Mouse (Mus musculus): ENCODE results near the gene Armc7. TPM values are rescaled to one million over a fixed set of nuclear protein-coding genes. Genes with fewer than 3 reads are reported as not detected.

The Armc7 gene
- polyA plus RNA-seq, 1 experiment from 2014 or later = 7.6 TPM

- DNase-seq (ENCODE audit: low spot score) (no peak), ATAC-seq (ENCODE audit: low read depth) (no peak)
- 69% methylated on average over 5 of the region's 5 CpGs for WGBS
- no peak overlapping the region for H3K4me2 ChIP-seq (ENCODE audit: low read depth, low read length)
- no peak overlapping the region for H3K27ac ChIP-seq (replicated peaks; ENCODE audit: low read depth, low read length)
- H3K36me3 ChIP-seq (ENCODE audit: control insufficient read depth, insufficient read depth, low read length) = no peaks in the 10 kb centered on the region
- no peak overlapping the region for H3K4me3 ChIP-seq (ENCODE audit: low read depth, low read length)
- H3K9ac ChIP-seq (ENCODE audit: low read depth, low read length) = no peak overlapping the region
- no peaks in the 10 kb centered on the region for H3K27me3 ChIP-seq (replicated peaks; ENCODE audit: control insufficient read depth, insufficient read depth, low read length)
- no peaks in the 10 kb centered on the region for H3K4me1 ChIP-seq (ENCODE audit: control insufficient read depth, insufficient read depth, low read length)
- H3K9me3 ChIP-seq (ENCODE audit: control insufficient read depth, low read length) = 0 out of 2 replicates have a peak, but pooled peaks cover 7% of the 10 kb centered on the region
Observed at GRCm38 (mm10) chr11:115437571-115438122, 37.8 kb upstream of the Armc7 start.

- H3K4me1 ChIP-seq (ENCODE audit: control insufficient read depth, insufficient read depth, low read length) = no peaks in the 10 kb centered on the region
- no peak overlapping the region for H3K4me2 ChIP-seq (ENCODE audit: low read depth, low read length)
- WGBS = 74% methylated on average over 3 of the region's 3 CpGs
- H3K9ac ChIP-seq (ENCODE audit: low read depth, low read length) = no peak overlapping the region
- 0 out of 2 replicates have a peak, but pooled peaks cover 7% of the 10 kb centered on the region for H3K9me3 ChIP-seq (ENCODE audit: control insufficient read depth, low read length)
- H3K4me3 ChIP-seq (ENCODE audit: low read depth, low read length) = no peak overlapping the region
- ATAC-seq (ENCODE audit: low read depth) (no peak), DNase-seq (ENCODE audit: low spot score) (no peak)
- no peaks in the 10 kb centered on the region for H3K27me3 ChIP-seq (replicated peaks; ENCODE audit: control insufficient read depth, insufficient read depth, low read length)
- H3K36me3 ChIP-seq (ENCODE audit: control insufficient read depth, insufficient read depth, low read length) = no peaks in the 10 kb centered on the region
- H3K27ac ChIP-seq (replicated peaks; ENCODE audit: low read depth, low read length) = no peak overlapping the region
Observed at GRCm38 (mm10) chr11:115439326-115439725, 36.1 kb upstream of the Armc7 start.

- no peak within 1 kb of the TSS for H3K4me3 ChIP-seq (ENCODE audit: low read depth, low read length)
- H3K36me3 ChIP-seq (ENCODE audit: control insufficient read depth, insufficient read depth, low read length) = no peaks in the 10 kb centered on the region
- no peak for ATAC-seq (ENCODE audit: low read depth)
- no peak for DNase-seq (ENCODE audit: low spot score)
- no peaks in the 10 kb centered on the region for H3K4me1 ChIP-seq (ENCODE audit: control insufficient read depth, insufficient read depth, low read length)
- H3K27ac ChIP-seq (replicated peaks; ENCODE audit: low read depth, low read length) = no peak within 1 kb of the TSS
- H3K4me2 ChIP-seq (ENCODE audit: low read depth, low read length) = no peak within 1 kb of the TSS
- 94% methylated on average over 9 of the region's 9 CpGs for WGBS
- no peak within 1 kb of the TSS for H3K9ac ChIP-seq (ENCODE audit: low read depth, low read length)
- H3K27me3 ChIP-seq (replicated peaks; ENCODE audit: control insufficient read depth, insufficient read depth, low read length) = no peaks in the 10 kb centered on the region
- 0 out of 2 replicates have a peak, but pooled peaks cover 7% of the 10 kb centered on the region for H3K9me3 ChIP-seq (ENCODE audit: control insufficient read depth, low read length)
Observed at GRCm38 (mm10) chr11:115439906-115440595, 35.4 kb upstream of the Armc7 start, which contains the start of gene Trim80. Gene Trim80, plus strand, starts transcription at chr11:115440545.

GRCm38 (mm10) chr11:115441417-115441816 is 34.0 kb upstream of the Armc7 start:
- ATAC-seq (ENCODE audit: low read depth) (no peak), DNase-seq (ENCODE audit: low spot score) (peak; percentile 13)
- 44% methylated on average over 15 of the region's 15 CpGs for WGBS

GRCm38 (mm10) chr11:115446906-115447305 is 28.6 kb upstream of the Armc7 start:
- no peak for ATAC-seq (ENCODE audit: low read depth)
- WGBS = 53% methylated on average over 3 of the region's 3 CpGs
- no peak overlapping the region for H3K27ac ChIP-seq (replicated peaks; ENCODE audit: low read depth, low read length)
- H3K9ac ChIP-seq (ENCODE audit: low read depth, low read length) = no peak overlapping the region
- no peaks in the 10 kb centered on the region for H3K4me1 ChIP-seq (ENCODE audit: control insufficient read depth, insufficient read depth, low read length)
- H3K27me3 ChIP-seq (replicated peaks; ENCODE audit: control insufficient read depth, insufficient read depth, low read length) = no peaks in the 10 kb centered on the region
- no peak overlapping the region for H3K4me3 ChIP-seq (ENCODE audit: low read depth, low read length)
- DNase-seq (ENCODE audit: low spot score) = no peak
- H3K4me2 ChIP-seq (ENCODE audit: low read depth, low read length) = no peak overlapping the region
- no peaks in the 10 kb centered on the region for H3K9me3 ChIP-seq (ENCODE audit: control insufficient read depth, low read length)
- H3K36me3 ChIP-seq (ENCODE audit: control insufficient read depth, insufficient read depth, low read length) = no peaks in the 10 kb centered on the region

More at GRCm38 (mm10) chr11:115441417-115441816, 34.0 kb upstream of the Armc7 start:
- Histone ChIP-seq H3K4me1 (ENCODE audit: control insufficient read depth, insufficient read depth, low read length) (no peaks in the 10 kb centered on the region), H3K27ac (replicated peaks; ENCODE audit: low read depth, low read length) (no peak overlapping the region), H3K9ac (ENCODE audit: low read depth, low read length) (no peak overlapping the region), H3K4me2 (ENCODE audit: low read depth, low read length) (no peak overlapping the region), H3K4me3 (ENCODE audit: low read depth, low read length) (no peak overlapping the region), H3K27me3 (replicated peaks; ENCODE audit: control insufficient read depth, insufficient read depth, low read length) (no peaks in the 10 kb centered on the region), H3K9me3 (ENCODE audit: control insufficient read depth, low read length) (0 out of 2 replicates have a peak, but pooled peaks cover 7% of the 10 kb centered on the region), H3K36me3 (ENCODE audit: control insufficient read depth, insufficient read depth, low read length) (no peaks in the 10 kb centered on the region)

- Histone ChIP-seq H3K9ac (ENCODE audit: low read depth, low read length) (no peak overlapping the region), H3K27ac (replicated peaks; ENCODE audit: low read depth, low read length) (no peak overlapping the region), H3K4me3 (ENCODE audit: low read depth, low read length) (no peak overlapping the region), H3K36me3 (ENCODE audit: control insufficient read depth, insufficient read depth, low read length) (no peaks in the 10 kb centered on the region), H3K9me3 (ENCODE audit: control insufficient read depth, low read length) (no peaks in the 10 kb centered on the region), H3K4me1 (ENCODE audit: control insufficient read depth, insufficient read depth, low read length) (no peaks in the 10 kb centered on the region), H3K4me2 (ENCODE audit: low read depth, low read length) (no peak overlapping the region), H3K27me3 (replicated peaks; ENCODE audit: control insufficient read depth, insufficient read depth, low read length) (no peaks in the 10 kb centered on the region)
- DNase-seq (ENCODE audit: low spot score) (no peak), ATAC-seq (ENCODE audit: low read depth) (no peak)
- 78% methylated on average over 11 of the region's 11 CpGs for WGBS
Observed at GRCm38 (mm10) chr11:115447321-115447885, 28.1 kb upstream of the Armc7 start.

GRCm38 (mm10) chr11:115448075-115448474 is 27.4 kb upstream of the Armc7 start:
- H3K36me3 ChIP-seq (ENCODE audit: control insufficient read depth, insufficient read depth, low read length) = no peaks in the 10 kb centered on the region
- H3K4me3 ChIP-seq (ENCODE audit: low read depth, low read length) = no peak overlapping the region
- H3K9ac ChIP-seq (ENCODE audit: low read depth, low read length) = no peak overlapping the region
- H3K9me3 ChIP-seq (ENCODE audit: control insufficient read depth, low read length) = no peaks in the 10 kb centered on the region
- DNase-seq (ENCODE audit: low spot score) (no peak), ATAC-seq (ENCODE audit: low read depth) (no peak)
- no peaks in the 10 kb centered on the region for H3K27me3 ChIP-seq (replicated peaks; ENCODE audit: control insufficient read depth, insufficient read depth, low read length)
- no peak overlapping the region for H3K27ac ChIP-seq (replicated peaks; ENCODE audit: low read depth, low read length)
- WGBS = 89% methylated on average over 16 of the region's 16 CpGs
- no peak overlapping the region for H3K4me2 ChIP-seq (ENCODE audit: low read depth, low read length)
- H3K4me1 ChIP-seq (ENCODE audit: control insufficient read depth, insufficient read depth, low read length) = no peaks in the 10 kb centered on the region

GRCm38 (mm10) chr11:115448998-115449397 is 26.5 kb upstream of the Armc7 start:
- H3K36me3 ChIP-seq (ENCODE audit: control insufficient read depth, insufficient read depth, low read length) = no peaks in the 10 kb centered on the region
- ATAC-seq (ENCODE audit: low read depth) (no peak), DNase-seq (ENCODE audit: low spot score) (no peak)
- H3K27ac ChIP-seq (replicated peaks; ENCODE audit: low read depth, low read length) = no peak overlapping the region
- 40% methylated on average over 7 of the region's 7 CpGs for WGBS
- H3K4me1 ChIP-seq (ENCODE audit: control insufficient read depth, insufficient read depth, low read length) = no peaks in the 10 kb centered on the region
- H3K27me3 ChIP-seq (replicated peaks; ENCODE audit: control insufficient read depth, insufficient read depth, low read length) = no peaks in the 10 kb centered on the region
- no peak overlapping the region for H3K4me2 ChIP-seq (ENCODE audit: low read depth, low read length)
- H3K9me3 ChIP-seq (ENCODE audit: control insufficient read depth, low read length) = no peaks in the 10 kb centered on the region
- no peak overlapping the region for H3K4me3 ChIP-seq (ENCODE audit: low read depth, low read length)
- H3K9ac ChIP-seq (ENCODE audit: low read depth, low read length) = no peak overlapping the region
